Mouse (Mus musculus) MEL (cell line): ENCODE data around the gene Col7a1. TPM values are rescaled to one million over a fixed set of nuclear protein-coding genes. Genes with fewer than 3 reads are reported as not detected.

Experiments
- DNase-seq: peaks from one replicate; pipeline ENCODE4 v3.0.0; 2011; ENCODE audit warnings: low read depth, low spot score
- H3K27ac ChIP-seq: 2 replicates; pipeline ENCODE4 v1.5.1; 2012; ENCODE audit warnings: low read depth, mild to moderate bottlenecking, control low read depth, low read length, moderate library complexity; ENCODE audit not compliant: control insufficient read depth
- H3K27me3 ChIP-seq, 2 experiments: fragments of 150-350 bp in 1 of 2; sonication (generic) in 1 of 2; 2 replicates each; pipeline ENCODE4 v1.6.1; 2012; ENCODE audit warnings: low read length in 2 of 2, mild to moderate bottlenecking in 2 of 2, improper control_type of control experiment in 1 of 2, moderate library complexity in 1 of 2; ENCODE audit not compliant: insufficient read depth in 2 of 2, control insufficient read depth in 1 of 2
- H3K36me3 ChIP-seq, 2 experiments: 2 replicates each; pipeline ENCODE4 v1.6.1; 2012 to 2014; ENCODE audit warnings: low read length in 2 of 2, improper control_type of control experiment in 1 of 2, inconsistent platforms in 1 of 2, mild to moderate bottlenecking in 1 of 2; ENCODE audit not compliant: insufficient read depth in 2 of 2, control insufficient read depth in 1 of 2
- H3K4me1 ChIP-seq, 2 experiments: fragments of 150-350 bp in 1 of 2; sonication (generic) in 1 of 2; 2 replicates each; pipeline ENCODE4 v1.6.1; 2012; ENCODE audit warnings: low read length in 2 of 2, improper control_type of control experiment in 1 of 2, mild to moderate bottlenecking in 1 of 2; ENCODE audit not compliant: insufficient read depth in 2 of 2, control insufficient read depth in 1 of 2
- H3K4me3 ChIP-seq, 2 experiments: fragments of 150-350 bp in 1 of 2; sonication (generic) in 1 of 2; 2 replicates each; pipeline ENCODE4 v1.5.1; 2012; ENCODE audit warnings: low read depth in 2 of 2, low read length in 2 of 2, mild to moderate bottlenecking in 2 of 2, moderate library complexity in 2 of 2, control low read depth in 1 of 2, improper control_type of control experiment in 1 of 2; ENCODE audit not compliant: control insufficient read depth in 1 of 2, insufficient read depth in 1 of 2
- H3K79me2 ChIP-seq: 2 replicates; pipeline ENCODE4 v1.6.1; 2012; ENCODE audit warnings: mild to moderate bottlenecking, low read length, moderate library complexity; ENCODE audit not compliant: control insufficient read depth, poor library complexity, insufficient read depth
- H3K9ac ChIP-seq: 2 replicates; pipeline ENCODE4 v1.6.1; 2012; ENCODE audit warnings: low read depth, mild to moderate bottlenecking, control low read depth, low read length, moderate library complexity; ENCODE audit not compliant: control insufficient read depth, poor library complexity, severe bottlenecking
- H3K9me3 ChIP-seq: fragments of 150-350 bp; sonication (generic); replicated peaks from 2 replicates; pipeline ENCODE4 v1.6.1; 2012; ENCODE audit warnings: mild to moderate bottlenecking, low read length, improper control_type of control experiment, moderate library complexity; ENCODE audit not compliant: insufficient read depth
- CHD2 ChIP-seq: IDR thresholded peaks from 2 replicates; pipeline ENCODE4 v1.6.1; 2011; ENCODE audit warnings: low read length, improper control_type of control experiment
- CTCF ChIP-seq, 3 experiments: IDR thresholded peaks in 2 of 3; conservative IDR thresholded peaks in 1 of 3; 2 replicates each; pipeline ENCODE4 v1.5.1; 2011 to 2012; ENCODE audit warnings: low read length in 3 of 3, low read depth in 2 of 3, mild to moderate bottlenecking in 2 of 3, improper control_type of control experiment in 1 of 3, inconsistent platforms in 1 of 3, mixed read lengths in 1 of 3, moderate library complexity in 1 of 3; ENCODE audit not compliant: control insufficient read depth in 1 of 3, insufficient read depth in 1 of 3, poor library complexity in 1 of 3, severe bottlenecking in 1 of 3
- EP300 ChIP-seq, 2 experiments: IDR thresholded peaks; 2 replicates each; pipeline ENCODE4 v1.6.1; 2011; ENCODE audit warnings: improper control_type of control experiment in 2 of 2, low read length in 2 of 2, low read depth in 1 of 2, mild to moderate bottlenecking in 1 of 2
- GATA1 ChIP-seq: IDR thresholded peaks from 2 replicates; pipeline ENCODE4 v1.6.1; 2011; ENCODE audit warnings: low read depth, low read length, improper control_type of control experiment
- HCFC1 ChIP-seq: IDR thresholded peaks from 2 replicates; pipeline ENCODE4 v1.6.1; 2012; ENCODE audit warnings: low read depth, mild to moderate bottlenecking, inconsistent platforms, low read length, improper control_type of control experiment, moderate library complexity
- KAT2A ChIP-seq: conservative IDR thresholded peaks from 2 replicates; pipeline ENCODE4 v1.6.1; 2012; ENCODE audit warnings: low read depth, low read length, improper control_type of control experiment, inconsistent platforms
- MEF2A ChIP-seq: IDR thresholded peaks from 2 replicates; pipeline ENCODE4 v1.6.1; 2014; ENCODE audit warnings: low read depth, mild to moderate bottlenecking, inconsistent platforms, low read length, improper control_type of control experiment; ENCODE audit not compliant: poor library complexity, insufficient replicate concordance, severe bottlenecking; ENCODE audit errors: extremely low read depth
- MYB ChIP-seq: IDR thresholded peaks from 2 replicates; pipeline ENCODE4 v1.6.1; 2011; ENCODE audit warnings: mild to moderate bottlenecking, low read depth, low read length, improper control_type of control experiment
- NRF1 ChIP-seq: IDR thresholded peaks from 2 replicates; pipeline ENCODE4 v1.6.1; 2014; ENCODE audit warnings: low read depth, mild to moderate bottlenecking, inconsistent platforms, low read length, improper control_type of control experiment, moderate library complexity; ENCODE audit not compliant: poor library complexity, insufficient read depth, severe bottlenecking
- POLR2A ChIP-seq, 2 experiments: IDR thresholded peaks; 2 replicates each; pipeline ENCODE4 v1.6.1; 2011 to 2012; ENCODE audit warnings: low read length in 2 of 2, mild to moderate bottlenecking in 2 of 2, control low read depth in 1 of 2, improper control_type of control experiment in 1 of 2, low read depth in 1 of 2, moderate library complexity in 1 of 2; ENCODE audit not compliant: control insufficient read depth in 1 of 2, insufficient read depth in 1 of 2, poor library complexity in 1 of 2
- RCOR1 ChIP-seq: IDR thresholded peaks from 2 replicates; pipeline ENCODE4 v1.6.1; 2012; ENCODE audit warnings: low read depth, mild to moderate bottlenecking, inconsistent platforms, low read length, improper control_type of control experiment
- TCF12 ChIP-seq: IDR thresholded peaks from 2 replicates; pipeline ENCODE4 v1.6.1; 2014; ENCODE audit warnings: low read depth, mild to moderate bottlenecking, inconsistent platforms, low read length, improper control_type of control experiment, moderate library complexity
- UBTF ChIP-seq: IDR thresholded peaks from 2 replicates; pipeline ENCODE4 v1.6.1; 2012; ENCODE audit warnings: low read depth, mild to moderate bottlenecking, inconsistent platforms, low read length, improper control_type of control experiment, moderate library complexity, borderline replicate concordance; ENCODE audit not compliant: insufficient read depth
- ZKSCAN1 ChIP-seq: IDR thresholded peaks from 2 replicates; pipeline ENCODE4 v1.6.1; 2012; ENCODE audit warnings: low read depth, mild to moderate bottlenecking, inconsistent platforms, low read length, improper control_type of control experiment, moderate library complexity
- ZNF384 ChIP-seq: IDR thresholded peaks from 2 replicates; pipeline ENCODE4 v1.6.1; 2012; ENCODE audit warnings: low read depth, mild to moderate bottlenecking, inconsistent platforms, low read length, improper control_type of control experiment
- polyA plus RNA-seq, 2 experiments: library from polyadenylated mRNA; stranded (reverse) in 1 of 2; unstranded in 1 of 2; fragments of >175 nt in 1 of 2; fragments of >200 nt in 1 of 2; gene quantifications; 2 replicates each; pipeline versions ENCODE4 v1.2.1 to v1.2.4; 2012; ENCODE audit warnings: low replicate concordance in 2 of 2, low read depth in 1 of 2; ENCODE audit not compliant: insufficient read length in 2 of 2, insufficient read depth in 1 of 2, missing spikeins in 1 of 2
- total RNA-seq: library from RNA; depleted of rRNA; stranded (reverse); fragments of 300-350 nt; gene quantifications from 2 replicates; pipeline ENCODE4 v1.2.3, GENCODE M21; 2012; rRNA removed

Gene Col7a1
- 0.78 and 1.2 TPM in 2 replicates for total RNA-seq
- polyA plus RNA-seq = 1 to 10 TPM in 1 of 2 experiments, not detected in 1; 2.6 TPM

- peaks cover 0 to 3% of the 10 kb centered on the region in 2 experiments; a peak in 2 of 4 replicates for H3K36me3 ChIP-seq
- no peak within 1 kb of the TSS for H3K27ac ChIP-seq
- H3K9ac ChIP-seq = no peak within 1 kb of the TSS
- H3K4me3 ChIP-seq = no peak within 1 kb of the TSS
- TF ChIP-seq CTCF (IDR thresholded peaks at IDR 0.05 in 2 of 3, conservative IDR thresholded peaks at IDR 0.05 in 1 of 3; ENCODE audit: control insufficient read depth in 1 of 3, insufficient read depth in 1 of 3, low read depth in 2 of 3, low read length in 3 of 3, poor library complexity in 1 of 3, severe bottlenecking in 1 of 3) (no peak), GATA1 (no peak), KAT2A (no peak), POLR2A (IDR thresholded peaks at IDR 0.05; ENCODE audit: control insufficient read depth in 1 of 2, insufficient read depth in 1 of 2, low read depth in 1 of 2, low read length in 2 of 2, poor library complexity in 1 of 2) (no peak)
- H3K27me3 ChIP-seq = no peaks in the 10 kb centered on the region
- no peaks in the 10 kb centered on the region for H3K79me2 ChIP-seq
- no peak for DNase-seq
- no peaks in the 10 kb centered on the region for H3K9me3 ChIP-seq
- H3K4me1 ChIP-seq = no peaks in the 10 kb centered on the region
These were observed at the start of gene Col7a1 for GRCm38 (mm10) chr9:108953081-108953636. Col7a1 (plus strand) TSS chr9:108953586.

- no peak for TF ChIP-seq ZNF384
- no peak for TF ChIP-seq MEF2A
- TF ChIP-seq UBTF = no peak
- TF ChIP-seq RCOR1 = no peak
- no peak for TF ChIP-seq GATA1
- no peak for TF ChIP-seq TCF12
- TF ChIP-seq ZKSCAN1 = no peak
- no peak for TF ChIP-seq MYB
- TF ChIP-seq CHD2 = no peak
- no peak for TF ChIP-seq NRF1
- no peak for TF ChIP-seq HCFC1
- TF ChIP-seq EP300 (IDR thresholded peaks at IDR 0.05; ENCODE audit: low read depth in 1 of 2, low read length in 2 of 2) = no peak
- no peaks in the 10 kb centered on the region for H3K4me1 ChIP-seq
- H3K36me3 ChIP-seq = no peaks in the 10 kb centered on the region
- H3K4me3 ChIP-seq = no peak overlapping the region
- no peaks in the 10 kb centered on the region; a peak in 1 of 4 replicates for H3K27me3 ChIP-seq
- no peak for DNase-seq
- no peak overlapping the region for H3K9ac ChIP-seq
- no peaks in the 10 kb centered on the region for H3K79me2 ChIP-seq
- no peaks in the 10 kb centered on the region for H3K9me3 ChIP-seq
- no peak overlapping the region for H3K27ac ChIP-seq
These were observed 41.1 kb upstream of the Col7a1 start for GRCm38 (mm10) chr9:108912308-108912707.
